Mouse (Mus musculus) heart, postnatal 0 days (tissue): ENCODE results near the gene Gm45623. TPM values are rescaled to one million over a fixed set of nuclear protein-coding genes. Genes with fewer than 3 reads are reported as not detected.

Source experiments
- ATAC-seq: fragments of 200-750 bp; cut with Nextera tagmentation; 2 replicates; pipeline ENCODE4 v1.8.0; 2017; ENCODE audit warnings: low read depth, moderate number of reproducible peaks, moderate library complexity; ENCODE audit not compliant: insufficient read depth
- DNase-seq: peaks from one replicate; pipeline ENCODE4 v3.0.0-alpha.2; 2016; ENCODE audit warnings: low spot score
- H3K27ac ChIP-seq: fragments of 300-500 bp; sonication (generic); 2 replicates; pipeline ENCODE4 v1.5.1; 2014; ENCODE audit warnings: low read depth, mild to moderate bottlenecking
- H3K27me3 ChIP-seq: fragments of 300-500 bp; sonication (generic); 2 replicates; pipeline ENCODE4 v1.6.1; 2014; ENCODE audit warnings: low read length, mixed read lengths; ENCODE audit not compliant: control insufficient read depth, insufficient read depth
- H3K36me3 ChIP-seq: fragments of 300-500 bp; sonication (generic); replicated peaks from 2 replicates; pipeline ENCODE4 v1.6.1; 2014; ENCODE audit warnings: low read length, mixed read lengths; ENCODE audit not compliant: control insufficient read depth, insufficient read depth
- H3K4me1 ChIP-seq: fragments of 300-500 bp; sonication (generic); 2 replicates; pipeline ENCODE4 v1.6.1; 2014; ENCODE audit warnings: antibody characterized with exemption; ENCODE audit not compliant: control insufficient read depth, insufficient read depth
- H3K4me2 ChIP-seq: fragments of 300-500 bp; sonication (generic); 2 replicates; pipeline ENCODE4 v1.6.1; 2014; ENCODE audit warnings: low read depth, mild to moderate bottlenecking, low read length, moderate library complexity
- H3K4me3 ChIP-seq: fragments of 300-500 bp; sonication (generic); 2 replicates; pipeline ENCODE4 v1.5.1; 2014; ENCODE audit warnings: low read depth, low read length
- H3K9ac ChIP-seq: fragments of 300-500 bp; sonication (generic); replicated peaks from 2 replicates; pipeline ENCODE4 v1.6.1; 2014; ENCODE audit warnings: low read depth, low read length, mixed read lengths
- H3K9me3 ChIP-seq: fragments of 300-500 bp; sonication (generic); replicated peaks from 2 replicates; pipeline ENCODE4 v1.6.1; 2016; ENCODE audit warnings: low read length; ENCODE audit not compliant: control insufficient read depth
- CTCF ChIP-seq: IDR thresholded peaks from 2 replicates; pipeline ENCODE4 v1.5.1; 2016; ENCODE audit warnings: antibody characterized with exemption, control low read depth, low read depth
- EP300 ChIP-seq: IDR thresholded peaks from 2 replicates; pipeline ENCODE4 v1.6.1; 2016; ENCODE audit warnings: antibody characterized with exemption, low read depth
- WGBS: fragments of 180-500 bp; shearing (Covaris S2); extraction: QIAGEN DNeasy Blood & Tissue Kit; methylation state at CpG from one replicate; pipeline ENCODE4 v1.1.7; 2014; 5-methylcytosine and 5-hydroxymethylcytosine counted together
- polyA plus RNA-seq: library from polyadenylated mRNA; unstranded; fragments of >200 nt; fragmentation: Nextera tagmentation; extraction: Ambion mirVana; gene quantifications from 2 replicates; pipeline ENCODE4 v1.2.1, GENCODE M21; 2015
- total RNA-seq: library from RNA; depleted of rRNA; stranded (reverse); fragments of >200 nt; gene quantifications from 2 replicates; pipeline ENCODE4 v1.2.3, GENCODE M21; 2014; ENCODE audit warnings: low replicate concordance

Gm45623 gene
- total and polyA plus RNA-seq, 2 experiments from 2014 or later = not detected

DNA sequence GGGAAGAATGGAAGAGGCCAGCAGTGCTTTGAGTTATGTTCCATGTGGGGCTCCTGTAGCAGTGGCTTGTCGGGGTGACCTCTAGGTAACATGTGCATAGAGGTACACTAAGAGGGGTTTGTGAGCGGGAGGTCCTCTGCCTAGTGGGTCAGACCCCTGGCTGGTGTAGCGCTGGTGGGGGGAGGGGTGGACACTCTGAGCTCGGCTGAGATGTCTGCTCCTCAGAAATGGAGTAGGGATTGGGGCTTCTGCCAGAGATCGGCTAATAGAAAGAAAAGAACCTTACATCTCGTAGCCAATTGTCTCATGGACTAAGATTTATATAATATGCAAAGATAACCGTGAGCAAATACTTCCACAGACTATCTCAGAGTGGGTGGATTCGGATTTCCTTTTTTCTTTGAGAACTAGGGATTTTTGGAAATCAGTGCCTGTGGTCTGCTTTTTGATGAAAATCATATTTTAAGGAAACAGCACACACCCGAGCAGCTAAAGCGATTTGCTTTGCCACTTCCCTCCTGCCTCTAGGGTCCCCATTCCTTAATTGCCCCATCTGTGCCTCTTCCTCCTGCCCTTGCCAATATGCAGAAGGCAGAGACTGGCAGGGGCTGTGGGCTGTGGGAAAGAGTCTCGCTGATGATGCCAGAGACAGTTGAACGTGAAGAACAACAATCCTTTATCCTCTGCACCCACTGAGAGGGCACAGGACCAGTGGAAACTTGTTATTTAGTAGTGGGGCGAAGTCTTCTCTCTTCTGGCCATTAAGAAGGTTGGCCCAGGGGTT lies 9.0 kb upstream of the Gm45623 start:
- H3K27me3 ChIP-seq = peaks cover 11% of the 10 kb centered on the region
- no peak overlapping the region for H3K4me3 ChIP-seq
- ATAC-seq = no peak
- 44% methylated on average over 13 of the region's 13 CpGs for WGBS
- no peak overlapping the region for H3K4me2 ChIP-seq
- no peak overlapping the region for H3K9ac ChIP-seq
- H3K36me3 ChIP-seq = no peaks in the 10 kb centered on the region
- H3K4me1 ChIP-seq = 0 out of 2 replicates have a peak, but pooled peaks cover 4% of the 10 kb centered on the region
- H3K9me3 ChIP-seq = no peaks in the 10 kb centered on the region
- H3K27ac ChIP-seq = no peak overlapping the region
- no peak for DNase-seq
- no peak for TF ChIP-seq EP300

DNA sequence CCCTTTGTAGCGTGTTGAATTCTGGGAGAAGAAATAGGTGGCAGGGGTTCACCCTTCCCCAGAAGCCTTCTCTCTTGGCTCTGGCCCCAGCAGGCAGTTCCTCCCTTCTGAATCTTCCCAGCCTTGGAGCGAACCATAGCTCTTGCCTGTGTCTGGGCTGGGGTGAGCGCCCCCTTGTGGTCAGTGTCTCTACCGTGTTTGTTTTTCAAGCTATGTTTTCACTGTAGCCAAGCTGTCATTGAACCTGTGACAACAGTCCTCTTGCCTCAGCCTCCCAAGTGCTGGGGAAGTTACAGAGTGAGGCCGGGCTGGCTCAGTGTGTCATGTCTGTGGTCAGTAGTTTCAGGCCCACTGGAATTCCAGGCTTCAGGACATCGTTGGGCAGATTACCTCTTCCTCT lies 4.9 kb upstream of the Gm45623 start:
- DNase-seq (peak; percentile 53), ATAC-seq (no peak)
- no peak overlapping the region for H3K4me3 ChIP-seq
- no peaks in the 10 kb centered on the region for H3K36me3 ChIP-seq
- no peak overlapping the region for H3K4me2 ChIP-seq
- peak; percentile 83 for TF ChIP-seq CTCF
- no peak for TF ChIP-seq EP300
- no peaks in the 10 kb centered on the region for H3K4me1 ChIP-seq
- peaks cover 31% of the 10 kb centered on the region for H3K27me3 ChIP-seq
- no peaks in the 10 kb centered on the region for H3K9me3 ChIP-seq
- no peak overlapping the region for H3K27ac ChIP-seq
- 18% methylated on average over 6 of the region's 6 CpGs for WGBS
- no peak overlapping the region for H3K9ac ChIP-seq

- no peak overlapping the region for H3K9ac ChIP-seq
- H3K4me2 ChIP-seq = no peak overlapping the region
- H3K9me3 ChIP-seq = no peaks in the 10 kb centered on the region
- no peak overlapping the region for H3K4me3 ChIP-seq
- H3K36me3 ChIP-seq = no peaks in the 10 kb centered on the region
- H3K27me3 ChIP-seq = peaks cover 34% of the 10 kb centered on the region
- DNase-seq = no peak
- no peak overlapping the region for H3K27ac ChIP-seq
- ATAC-seq = no peak
- TF ChIP-seq CTCF (no peak), EP300 (no peak)
- no peaks in the 10 kb centered on the region; the same call in 1 of the 2 replicates for H3K4me1 ChIP-seq
- 63% methylated on average over 11 of the region's 12 CpGs for WGBS
Observed at GRCm38 (mm10) chr13:56757201-56757600, 3.6 kb upstream of the Gm45623 start.

GRCm38 (mm10) chr13:56755871-56756270 lies 2.2 kb upstream of the Gm45623 start:
- Histone ChIP-seq H3K9me3 (no peaks in the 10 kb centered on the region), H3K27me3 (peaks cover 47% of the 10 kb centered on the region), H3K9ac (no peak overlapping the region), H3K4me2 (no peak overlapping the region), H3K36me3 (no peaks in the 10 kb centered on the region), H3K4me1 (no peaks in the 10 kb centered on the region; the same call in 1 of the 2 replicates), H3K27ac (no peak overlapping the region), H3K4me3 (no peak overlapping the region)
- DNase-seq = no peak
- WGBS = 43% methylated on average over 6 of the region's 6 CpGs
- no peak for ATAC-seq
- no peak for TF ChIP-seq EP300
- TF ChIP-seq CTCF = peak; percentile 27; the same call in 1 of the 2 replicates

GRCm38 (mm10) chr13:56752474-56753191 lies 994 bp downstream of the Gm45623 start:
- 3% methylated on average over 41 of the region's 41 CpGs for WGBS
- Histone ChIP-seq H3K9me3 (no peaks in the 10 kb centered on the region), H3K4me1 (no peaks in the 10 kb centered on the region; the same call in 1 of the 2 replicates), H3K36me3 (no peaks in the 10 kb centered on the region), H3K4me2 (peak overlapping the region; percentile 65), H3K4me3 (peak overlapping the region; percentile 43), H3K27me3 (peaks cover 50% of the 10 kb centered on the region), H3K27ac (no peak overlapping the region), H3K9ac (no peak overlapping the region)
- DNase-seq = no peak
- no peak for TF ChIP-seq EP300
- TF ChIP-seq CTCF = no peak
- ATAC-seq = no peak
